Mouse (Mus musculus) liver, adult 2 months (tissue): Measurements from ENCODE around the gene 1810043G02Rik.

Experiments used
- CTCF ChIP-seq: fragments of 200-500 bp; IDR thresholded peaks from 2 replicates; pipeline ENCODE4 v1.5.1; 2011; ENCODE audit warnings: low read depth, low read length, control low read depth
- POLR2A ChIP-seq: fragments of 200-500 bp; IDR thresholded peaks from 2 replicates; pipeline ENCODE4 v1.6.1; 2011; ENCODE audit warnings: low read length, control low read depth; ENCODE audit not compliant: insufficient read depth; ENCODE audit errors: extremely low read depth

- no peak for TF ChIP-seq CTCF
- TF ChIP-seq POLR2A: no peak
Observed at GRCm38 (mm10) chr10:77976458-77977150, 1.7 kb upstream of the 1810043G02Rik start.
